Mouse (Mus musculus): ENCODE results near the gene Tm4sf19.
"Not testable (repeated sequence)": the region's sequence is repeated elsewhere in the genome, so short reads cannot be mapped to it uniquely, and the experiment has no call there.

Tm4sf19 gene

DNA sequence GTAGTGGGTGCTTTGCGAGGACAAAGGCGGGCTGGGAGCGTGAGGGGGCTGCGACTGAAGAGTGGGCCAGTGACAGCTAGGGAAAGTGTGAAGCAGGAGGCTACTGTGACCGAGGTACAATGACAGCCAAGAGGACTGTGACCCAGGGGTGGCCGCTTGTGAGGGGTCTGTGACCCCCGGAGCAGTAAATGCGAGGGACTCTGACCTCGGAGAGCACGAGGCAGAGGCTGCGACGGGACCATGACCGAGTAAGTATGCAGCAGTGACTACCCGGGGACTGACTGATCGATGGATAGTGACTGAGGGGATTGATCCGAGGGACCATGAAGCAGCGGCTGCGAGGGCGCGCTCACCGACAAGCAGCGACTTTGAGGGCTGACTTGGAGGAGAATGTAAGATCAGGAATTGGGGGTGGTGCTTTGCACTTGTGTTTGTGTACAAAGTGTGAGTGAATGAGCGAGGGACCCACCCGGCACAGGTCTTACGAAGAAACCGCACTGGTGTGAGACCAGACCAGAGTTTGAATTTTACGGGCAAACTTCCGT lies 30.8 kb downstream of the Tm4sf19 start:
- DNase-seq, result peak; percentile 39 to 43

GRCm38 (mm10) chr16:32431926-32432325 lies 31.6 kb downstream of the Tm4sf19 start:
- no peak for DNase-seq

DNA sequence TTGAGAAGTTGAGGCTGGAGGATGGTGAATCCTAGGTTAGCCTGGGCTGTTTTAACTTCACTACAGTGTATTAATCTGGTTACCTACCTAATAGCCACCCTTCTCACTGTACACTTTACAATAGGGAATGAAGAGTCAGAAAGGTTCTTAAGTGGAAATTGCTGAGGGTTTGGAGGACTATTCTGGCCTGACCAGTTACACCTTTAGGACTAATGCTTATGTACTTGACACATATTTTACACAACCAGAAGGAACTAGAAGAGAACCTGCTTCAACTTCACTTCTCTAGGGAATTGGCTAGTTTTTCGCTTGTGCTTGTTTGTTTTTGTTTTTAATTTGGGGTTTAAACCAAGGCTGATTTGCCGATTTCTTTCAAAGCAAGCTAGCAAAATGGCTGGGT lies 32.8 kb downstream of the Tm4sf19 start:
- DNase-seq, result peak in 1 of 2 experiments; percentile 25

DNA sequence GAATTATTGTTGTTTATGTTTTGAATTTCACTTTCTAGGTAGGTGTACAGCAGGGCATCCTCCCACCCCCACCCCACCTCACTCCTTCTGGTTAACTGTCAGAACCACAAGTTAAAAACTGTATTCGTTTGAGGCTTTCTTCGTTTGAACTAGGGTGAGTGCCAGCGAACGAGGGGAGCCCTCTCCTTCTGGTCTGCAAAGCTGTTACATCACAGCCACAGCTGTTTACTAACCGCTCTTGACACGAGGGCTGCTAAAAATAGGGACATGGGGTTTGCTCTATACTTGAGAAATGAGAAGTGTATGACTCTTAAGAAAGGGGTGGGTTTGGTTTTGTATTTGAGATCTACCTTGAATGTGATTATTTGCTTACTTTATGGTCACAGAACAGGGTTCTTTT lies 33.8 kb downstream of the Tm4sf19 start:
- DNase-seq, result peak; percentile 86 to 91

- DNase-seq, result no peak
Measured at GRCm38 (mm10) chr16:32434691-32435090, 34.4 kb downstream of the Tm4sf19 start.

DNA sequence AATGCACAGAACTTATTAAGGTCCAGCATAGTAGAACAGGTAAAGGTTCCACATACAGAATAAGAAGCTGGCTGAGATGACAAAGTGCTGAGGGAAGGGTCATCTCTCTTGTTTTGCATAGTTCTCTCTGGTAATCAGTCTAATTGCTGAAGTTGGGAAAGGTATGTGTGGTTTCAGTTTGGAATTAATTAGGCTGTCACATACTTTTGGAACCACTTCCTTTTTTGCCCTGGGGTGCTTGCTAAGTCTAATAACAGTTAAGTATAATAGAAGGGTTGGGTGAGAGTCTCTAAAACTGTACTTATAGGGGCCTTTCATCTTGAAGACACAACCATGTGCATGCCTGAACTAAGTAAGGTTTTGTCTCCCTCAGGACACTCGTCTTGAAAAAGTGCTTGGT lies 36.4 kb downstream of the Tm4sf19 start:
- DNase-seq, result no peak

DNA sequence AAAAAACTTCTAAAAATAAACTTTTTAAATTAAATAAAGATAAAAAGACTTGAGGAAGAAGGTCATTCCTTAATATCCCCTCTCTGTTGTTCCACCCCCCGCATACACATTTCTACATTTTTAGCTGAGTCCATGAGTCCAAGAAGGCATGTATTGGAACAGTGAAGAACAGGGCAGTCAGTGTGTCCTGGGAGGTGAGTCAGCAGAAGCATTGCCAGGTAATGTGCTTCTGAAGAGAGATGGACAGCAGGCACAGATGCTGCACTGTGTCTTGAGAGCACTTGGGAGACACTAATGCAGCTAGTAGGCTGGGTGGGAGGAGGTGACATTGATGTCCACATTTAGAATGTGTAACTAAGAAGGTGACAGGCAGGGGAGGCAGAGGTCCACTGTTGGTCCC lies 37.0 kb downstream of the Tm4sf19 start:
- no peak for DNase-seq

- DNase-seq, result no peak
Measured at GRCm38 (mm10) chr16:32441432-32441831, 41.1 kb downstream of the Tm4sf19 start.

DNA sequence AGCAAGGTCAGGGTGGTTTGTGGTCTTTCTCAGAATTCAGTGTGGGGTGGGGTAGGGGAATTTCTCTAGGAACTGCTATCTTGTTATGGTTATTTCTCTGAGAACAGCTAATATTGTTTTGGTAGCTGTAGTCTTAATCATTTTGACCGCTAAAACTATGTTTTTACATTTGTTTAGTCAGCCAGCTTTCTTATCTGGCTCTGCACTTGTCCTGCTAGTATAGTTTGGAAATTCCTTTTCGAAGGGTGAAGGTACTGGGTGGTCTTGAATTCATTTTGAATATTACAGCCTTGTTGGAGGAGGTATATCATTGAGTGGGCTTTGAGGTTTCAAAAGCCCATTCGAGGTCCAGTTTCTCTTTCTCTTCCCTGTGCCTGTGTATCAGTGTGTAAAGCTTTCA lies 44.3 kb downstream of the Tm4sf19 start:
- not testable (repeated sequence) for DNase-seq

DNA sequence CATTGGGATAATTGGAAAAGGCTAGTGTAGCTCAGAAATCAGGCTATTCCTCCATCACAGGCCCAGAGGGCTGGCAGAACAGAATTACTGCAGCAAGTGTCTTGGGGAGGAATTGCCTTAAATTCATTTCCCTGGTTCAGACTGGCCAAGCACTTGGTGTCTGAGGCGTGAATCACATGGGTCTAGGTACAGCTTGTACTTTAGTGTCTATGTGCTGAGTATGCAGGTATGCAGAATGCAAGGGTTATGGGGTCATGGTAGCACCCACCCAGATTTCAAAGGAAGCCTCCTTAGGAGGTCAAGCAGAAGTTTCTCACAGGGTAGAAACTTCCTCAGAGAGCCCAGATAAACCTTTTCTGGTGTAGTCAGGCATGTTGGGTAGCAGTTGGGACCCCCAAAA lies 45.3 kb downstream of the Tm4sf19 start:
- DNase-seq, result no peak

GRCm38 (mm10) chr16:32446563-32447138 lies 46.3 kb downstream of the Tm4sf19 start:
- DNase-seq, result no peak

- DNase-seq, result peak in 1 of 2 experiments; percentile 45
Measured at GRCm38 (mm10) chr16:32449665-32450064, 49.4 kb downstream of the Tm4sf19 start.

- DNase-seq, result no peak
Measured at GRCm38 (mm10) chr16:32450133-32450532, 49.8 kb downstream of the Tm4sf19 start.

DNA sequence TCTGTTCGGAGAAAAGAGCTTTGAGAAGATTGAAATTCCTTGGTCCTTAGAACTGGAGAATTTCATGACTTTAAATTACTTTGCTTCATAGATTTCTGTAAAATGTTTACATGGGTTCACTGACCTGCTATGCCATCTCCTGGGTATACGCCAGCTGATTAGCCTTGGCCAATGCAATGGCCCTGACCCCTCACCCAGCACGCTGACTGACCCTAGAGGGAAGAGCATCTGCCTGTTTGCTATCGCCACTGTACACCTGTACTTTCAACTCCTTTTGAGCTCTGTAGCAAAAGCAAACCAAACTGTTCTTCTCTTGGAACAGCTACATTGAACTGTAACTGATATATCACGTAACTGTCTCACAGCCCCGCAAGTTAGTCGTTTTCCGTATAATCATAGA lies 52.8 kb downstream of the Tm4sf19 start:
- no peak for DNase-seq

DNA sequence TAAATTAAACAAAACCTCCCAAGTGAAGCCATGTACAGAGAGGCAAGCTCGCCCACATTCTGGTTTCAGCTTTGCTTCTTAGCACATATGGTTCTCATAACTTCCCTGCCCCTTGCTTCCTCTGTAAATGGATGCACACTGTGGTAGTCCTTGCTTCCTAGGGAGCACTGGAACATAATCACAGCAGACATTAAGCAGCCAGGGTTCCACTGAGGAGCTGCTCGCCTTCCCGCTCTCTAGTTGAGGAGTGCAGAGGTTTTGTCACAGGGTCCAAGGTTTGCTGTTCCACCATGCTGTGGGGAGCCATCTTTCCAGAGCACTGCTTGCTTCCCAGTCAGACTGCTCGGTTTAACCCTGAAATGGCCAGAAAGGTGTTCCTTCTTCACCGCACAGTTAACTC lies 54.3 kb downstream of the Tm4sf19 start:
- DNase-seq, result no peak

DNA sequence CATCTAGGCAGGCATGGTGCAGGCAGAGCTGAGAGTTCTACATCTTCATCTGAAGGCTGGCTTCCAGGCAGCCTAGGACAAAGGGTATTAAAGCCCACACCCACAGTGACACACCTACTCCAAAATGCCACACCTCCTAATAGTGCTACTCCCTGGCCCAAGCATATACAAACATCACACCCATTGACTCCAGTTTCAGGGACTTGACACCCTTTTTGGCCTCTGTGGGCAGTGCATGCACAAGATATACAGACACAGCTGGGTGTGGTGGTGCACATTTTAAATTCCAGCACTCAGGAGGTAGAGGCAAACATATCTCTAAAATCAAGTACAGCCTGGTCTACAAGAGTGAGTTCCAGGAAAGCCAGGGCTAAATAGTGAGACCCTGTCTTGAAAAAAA lies 55.8 kb downstream of the Tm4sf19 start:
- DNase-seq, result no peak

DNA sequence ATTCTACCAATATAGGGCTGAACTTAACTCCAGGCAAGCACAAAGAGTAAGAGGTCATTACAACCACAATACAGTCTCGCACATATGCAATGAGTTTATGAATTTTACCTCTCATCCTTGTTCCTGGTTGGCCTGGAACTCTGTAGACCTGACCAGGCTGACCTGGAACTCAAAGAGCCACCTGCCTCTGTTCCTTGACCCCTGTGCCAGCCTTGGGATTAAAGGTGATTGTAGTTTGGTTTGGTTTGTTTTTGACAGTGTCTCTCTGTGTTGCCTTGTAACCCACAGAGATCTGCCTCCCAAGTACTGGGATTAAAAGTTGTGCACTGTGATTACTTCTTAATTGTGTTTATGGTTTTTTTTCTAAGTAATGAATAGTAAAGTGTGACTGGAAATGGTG lies 56.5 kb downstream of the Tm4sf19 start:
- DNase-seq, result no peak

Data from lung, adult 18-20 months (tissue).